Mouse (Mus musculus) forebrain, embryonic 12.5 days (tissue): ENCODE results near the gene Gtf2a1l. TPM values are rescaled to one million over a fixed set of nuclear protein-coding genes. Genes with fewer than 3 reads are reported as not detected.

Source experiments
- ATAC-seq: fragments of 200-750 bp; cut with Nextera tagmentation; 2 replicates; pipeline ENCODE4 v1.8.0; 2017; ENCODE audit warnings: moderate TSS enrichment; ENCODE audit not compliant: low FRiP score
- H3K27ac ChIP-seq: fragments of 300-500 bp; sonication (generic); 2 replicates; pipeline ENCODE4 v1.5.1; 2016; ENCODE audit warnings: mild to moderate bottlenecking
- H3K27me3 ChIP-seq: fragments of 300-500 bp; sonication (generic); 2 replicates; pipeline ENCODE4 v1.6.1; 2016; ENCODE audit warnings: mild to moderate bottlenecking
- H3K36me3 ChIP-seq: fragments of 300-500 bp; sonication (generic); replicated peaks from 2 replicates; pipeline ENCODE4 v1.6.1; 2016; ENCODE audit warnings: mild to moderate bottlenecking
- H3K4me1 ChIP-seq: fragments of 300-500 bp; sonication (generic); 2 replicates; pipeline ENCODE4 v1.6.1; 2016
- H3K4me2 ChIP-seq: fragments of 300-500 bp; sonication (generic); 2 replicates; pipeline ENCODE4 v1.6.1; 2016; ENCODE audit warnings: mild to moderate bottlenecking, moderate library complexity
- H3K4me3 ChIP-seq: fragments of 300-500 bp; sonication (generic); replicated peaks from 2 replicates; pipeline ENCODE4 v1.5.1; 2016; ENCODE audit warnings: mild to moderate bottlenecking
- H3K9ac ChIP-seq: fragments of 300-500 bp; sonication (generic); 2 replicates; pipeline ENCODE4 v1.6.1; 2016; ENCODE audit warnings: mild to moderate bottlenecking
- H3K9me3 ChIP-seq: fragments of 300-500 bp; sonication (generic); 2 replicates; pipeline ENCODE4 v1.6.1; 2016
- WGBS: fragments of 180-500 bp; shearing (Covaris S2); methylation state at CpG from one replicate; pipeline ENCODE4 v1.1.7; 2016; 5-methylcytosine and 5-hydroxymethylcytosine counted together
- polyA plus RNA-seq: library from polyadenylated mRNA; unstranded; fragments of >200 nt; fragmentation: Nextera tagmentation; extraction: Ambion mirVana; gene quantifications from 2 replicates; pipeline ENCODE4 v1.2.1, GENCODE M21; 2016

Gene Gtf2a1l
- polyA plus RNA-seq, 1 experiment from 2014 or later = not detected

- Histone ChIP-seq H3K27me3 (peaks cover 84% of the 10 kb centered on the region), H3K9ac (no peak overlapping the region), H3K36me3 (no peaks in the 10 kb centered on the region), H3K27ac (no peak overlapping the region), H3K4me3 (no peak overlapping the region), H3K4me1 (peaks cover 54% of the 10 kb centered on the region), H3K4me2 (peak overlapping the region; percentile 26; the same call in 1 of the 2 replicates), H3K9me3 (no peaks in the 10 kb centered on the region)
- 0 out of 2 replicates have a peak, but pooled peaks have one; percentile 3 for ATAC-seq
- 61% methylated on average over 12 of the region's 12 CpGs for WGBS
Measured at GRCm38 (mm10) chr17:88753472-88753857, 85.0 kb downstream of the Gtf2a1l start.

GRCm38 (mm10) chr17:88755776-88756175, 87.3 kb downstream of the Gtf2a1l start:
- 73% methylated on average over 6 of the region's 6 CpGs for WGBS
- H3K27ac ChIP-seq = no peak overlapping the region
- no peak overlapping the region for H3K4me2 ChIP-seq
- peaks cover 51% of the 10 kb centered on the region for H3K4me1 ChIP-seq
- no peak overlapping the region for H3K9ac ChIP-seq
- H3K9me3 ChIP-seq = no peaks in the 10 kb centered on the region
- peaks cover 94% of the 10 kb centered on the region for H3K27me3 ChIP-seq
- no peak for ATAC-seq
- H3K4me3 ChIP-seq = no peak overlapping the region
- no peaks in the 10 kb centered on the region for H3K36me3 ChIP-seq

- Histone ChIP-seq H3K4me1 (peaks cover 50% of the 10 kb centered on the region), H3K27me3 (peaks cover 96% of the 10 kb centered on the region), H3K4me2 (peak overlapping the region; percentile 25; the same call in 1 of the 2 replicates), H3K9me3 (no peaks in the 10 kb centered on the region), H3K36me3 (no peaks in the 10 kb centered on the region), H3K9ac (no peak overlapping the region), H3K4me3 (no peak overlapping the region), H3K27ac (0 out of 2 replicates have a peak overlapping the region, but pooled peaks have one; percentile 31)
- WGBS = 12% methylated on average over 9 of the region's 9 CpGs
- peak; percentile 62 for ATAC-seq
Measured at GRCm38 (mm10) chr17:88758003-88758437, 89.6 kb downstream of the Gtf2a1l start.

- H3K27me3 ChIP-seq = peaks cover 87% of the 10 kb centered on the region
- no peaks in the 10 kb centered on the region for H3K36me3 ChIP-seq
- H3K4me1 ChIP-seq = peaks cover 26% of the 10 kb centered on the region
- WGBS = 8% methylated on average over 5 of the region's 5 CpGs
- no peak overlapping the region for H3K27ac ChIP-seq
- no peak overlapping the region for H3K9ac ChIP-seq
- H3K4me2 ChIP-seq = no peak overlapping the region
- H3K9me3 ChIP-seq = no peaks in the 10 kb centered on the region
- no peak overlapping the region for H3K4me3 ChIP-seq
- peak; percentile 82 for ATAC-seq
Measured at GRCm38 (mm10) chr17:88763396-88764135, 95.1 kb downstream of the Gtf2a1l start.

GRCm38 (mm10) chr17:88764136-88764485, 95.7 kb downstream of the Gtf2a1l start:
- Histone ChIP-seq H3K4me2 (no peak overlapping the region), H3K4me3 (no peak overlapping the region), H3K36me3 (no peaks in the 10 kb centered on the region), H3K27me3 (peaks cover 88% of the 10 kb centered on the region), H3K27ac (peak overlapping the region; percentile 31; the same call in 1 of the 2 replicates), H3K9ac (no peak overlapping the region), H3K9me3 (no peaks in the 10 kb centered on the region), H3K4me1 (peaks cover 23% of the 10 kb centered on the region)
- ATAC-seq = peak; percentile 92
- 1% methylated on average over 3 of the region's 3 CpGs for WGBS

Other genes starting within 250 kb of the Gtf2a1l start
- gene Foxn2, start 227.9 kb upstream of the Gtf2a1l start, polyA plus RNA-seq = 13.4 and 14.9 TPM in 2 replicates
- 20.8 and 22.0 TPM in 2 replicates for gene Ppp1r21, start 138.5 kb upstream of the Gtf2a1l start, polyA plus RNA-seq
- 1.5 and 2.4 TPM in 2 replicates for gene Ston1, start 71.0 kb upstream of the Gtf2a1l start, polyA plus RNA-seq
- gene Lhcgr, start 123.3 kb downstream of the Gtf2a1l start, polyA plus RNA-seq = 0.06 and 0.69 TPM in 2 replicates